Comparison of ENCODE assay signal across 9 mouse cellular contexts in genomic region chr17:48362966-48363365, GRCm38 (mm10). TPM values are rescaled to one million over a fixed set of nuclear protein-coding genes. Genes with fewer than 3 reads are reported as not detected.
DNase-seq lines count a peak whose midpoint lies in the region; ATAC-seq lines count a peak whose summit lies in the region.
"Had no signal": no experiment of that assay in that cellular context is flagged by ENCODE, and none has a peak within 500 bp of the region (broad histone marks: within the 10 kb centered on the region; RNA-seq: fewer than 3 reads in every experiment).

No protein-coding gene starts in this region.

- no peaks in the 10 kb centered on the region for H3K27me3 ChIP-seq in hindbrain, embryonic 14.5 days (ENCODE audit: control insufficient read depth, insufficient read depth, low read length)
- H3K27me3 ChIP-seq in hindbrain, embryonic 11.5 days (ENCODE audit: control insufficient read depth, insufficient read depth, low read length), result no peaks in the 10 kb centered on the region
- H3K27me3 ChIP-seq in heart, embryonic 14.5 days (ENCODE audit: control insufficient read depth, insufficient read depth, low read length), result no peaks in the 10 kb centered on the region
- no peaks in the 10 kb centered on the region for H3K27me3 ChIP-seq in midbrain, embryonic 13.5 days
- H3K27me3 ChIP-seq: embryonic facial prominence, embryonic 13.5 days had no signal

- DNase-seq in hindbrain, embryonic 14.5 days (ENCODE audit: low spot score), result peak; percentile 50
- DNase-seq in hindbrain, embryonic 11.5 days (ENCODE audit: low spot score), result no peak
- DNase-seq in right cerebral cortex, adult 18-20 months, result peak; percentile 49
- no peak for DNase-seq in right cerebral cortex, postnatal 36 days (ENCODE audit: low spot score in 2 of 2)
- peak; percentile 73 for DNase-seq in right cerebral cortex, postnatal 4 days
- DNase-seq in spleen, adult 12 weeks (ENCODE audit: low spot score), result no peak

- no peaks in the 10 kb centered on the region; the same call in 1 of the 2 replicates for H3K4me1 ChIP-seq in hindbrain, embryonic 14.5 days (replicated peaks; ENCODE audit: control insufficient read depth, insufficient read depth, low read length)
- no peaks in the 10 kb centered on the region for H3K4me1 ChIP-seq in hindbrain, embryonic 11.5 days (replicated peaks; ENCODE audit: control insufficient read depth, insufficient read depth, low read length)
- peaks cover 24 to 32% of the 10 kb centered on the region in 2 experiments for H3K4me1 ChIP-seq in heart, embryonic 14.5 days (ENCODE audit: control insufficient read depth in 2 of 2, insufficient read depth in 2 of 2, low read length in 2 of 2)
- H3K4me1 ChIP-seq in midbrain, embryonic 13.5 days (replicated peaks), result no peaks in the 10 kb centered on the region
- H3K4me1 ChIP-seq: embryonic facial prominence, embryonic 13.5 days had no signal

- 90% methylated on average over 8 of the region's 8 CpGs for WGBS in hindbrain, embryonic 14.5 days
- 95% methylated on average over 8 of the region's 8 CpGs for WGBS in hindbrain, embryonic 11.5 days
- WGBS in heart, embryonic 14.5 days, result 59% methylated on average over 8 of the region's 8 CpGs
- WGBS in midbrain, embryonic 13.5 days, result 88% methylated on average over 8 of the region's 8 CpGs

- H3K9ac ChIP-seq in hindbrain, embryonic 14.5 days, result no peak overlapping the region
- H3K9ac ChIP-seq in hindbrain, embryonic 11.5 days (ENCODE audit: low read depth, low read length), result no peak overlapping the region
- no peak overlapping the region for H3K9ac ChIP-seq in heart, embryonic 14.5 days (ENCODE audit: low read length)
- H3K9ac ChIP-seq in midbrain, embryonic 13.5 days (replicated peaks), result no peak overlapping the region
- H3K9ac ChIP-seq: embryonic facial prominence, embryonic 13.5 days had no signal

- no peak for ATAC-seq in hindbrain, embryonic 14.5 days (ENCODE audit: low FRiP score)
- ATAC-seq in hindbrain, embryonic 11.5 days (ENCODE audit: low FRiP score), result no peak
- ATAC-seq in heart, embryonic 14.5 days (ENCODE audit: insufficient number of reproducible peaks, insufficient read depth, low FRiP score, low read depth), result no peak
- ATAC-seq in midbrain, embryonic 13.5 days, result no peak

- no peak overlapping the region for H3K4me3 ChIP-seq in hindbrain, embryonic 14.5 days (replicated peaks; ENCODE audit: low read length)
- no peak overlapping the region for H3K4me3 ChIP-seq in hindbrain, embryonic 11.5 days (ENCODE audit: low read depth, low read length)
- H3K4me3 ChIP-seq in heart, embryonic 14.5 days (ENCODE audit: control insufficient read depth in 1 of 2, insufficient read depth in 1 of 2, low read depth in 1 of 2, low read length in 2 of 2), result no peak overlapping the region
- no peak overlapping the region for H3K4me3 ChIP-seq in midbrain, embryonic 13.5 days (replicated peaks)
- H3K4me3 ChIP-seq: embryonic facial prominence, embryonic 13.5 days had no signal

- no peaks in the 10 kb centered on the region for H3K9me3 ChIP-seq in hindbrain, embryonic 14.5 days (ENCODE audit: control insufficient read depth, low read length)
- H3K9me3 ChIP-seq in hindbrain, embryonic 11.5 days (ENCODE audit: control insufficient read depth, low read length), result no peaks in the 10 kb centered on the region
- H3K9me3 ChIP-seq in heart, embryonic 14.5 days (ENCODE audit: control insufficient read depth, low read length), result no peaks in the 10 kb centered on the region
- H3K9me3 ChIP-seq in midbrain, embryonic 13.5 days, result no peaks in the 10 kb centered on the region
- H3K9me3 ChIP-seq: embryonic facial prominence, embryonic 13.5 days had no signal

- H3K27ac ChIP-seq in hindbrain, embryonic 14.5 days, result no peak overlapping the region
- H3K27ac ChIP-seq in hindbrain, embryonic 11.5 days (ENCODE audit: low read depth, low read length), result no peak overlapping the region
- H3K27ac ChIP-seq in heart, embryonic 14.5 days (replicated peaks in 1 of 2; ENCODE audit: control insufficient read depth in 1 of 2, insufficient read depth in 1 of 2, low read depth in 2 of 2, low read length in 2 of 2), result peak overlapping the region; percentile 68 to 78
- H3K27ac ChIP-seq in midbrain, embryonic 13.5 days, result no peak overlapping the region
- H3K27ac ChIP-seq: embryonic facial prominence, embryonic 13.5 days had no signal

- H3K36me3 ChIP-seq in hindbrain, embryonic 14.5 days (replicated peaks; ENCODE audit: control insufficient read depth, insufficient read depth), result no peaks in the 10 kb centered on the region
- H3K36me3 ChIP-seq in hindbrain, embryonic 11.5 days (ENCODE audit: control insufficient read depth, insufficient read depth, low read length), result no peaks in the 10 kb centered on the region
- H3K36me3 ChIP-seq in heart, embryonic 14.5 days (ENCODE audit: control insufficient read depth, insufficient read depth, low read length), result no peaks in the 10 kb centered on the region
- no peaks in the 10 kb centered on the region for H3K36me3 ChIP-seq in midbrain, embryonic 13.5 days
- H3K36me3 ChIP-seq: embryonic facial prominence, embryonic 13.5 days had no signal

- H3K4me2 ChIP-seq in hindbrain, embryonic 14.5 days (replicated peaks), result no peak overlapping the region
- H3K4me2 ChIP-seq in hindbrain, embryonic 11.5 days (replicated peaks; ENCODE audit: low read depth, low read length), result no peak overlapping the region
- peak overlapping the region; percentile 44 for H3K4me2 ChIP-seq in heart, embryonic 14.5 days (ENCODE audit: low read length)
- no peak overlapping the region for H3K4me2 ChIP-seq in midbrain, embryonic 13.5 days (replicated peaks)
- H3K4me2 ChIP-seq: embryonic facial prominence, embryonic 13.5 days had no signal

RNA-seq across cellular contexts. Expression of gene Treml1, which starts 3.2 kb away (rescaled TPM):
- polyA plus RNA-seq in hindbrain, embryonic 14.5 days (2014; fragmentation: Nextera tagmentation; extraction: Ambion mirVana), result 0.37 and 0.60 TPM in 2 replicates
- polyA plus RNA-seq in hindbrain, embryonic 11.5 days (2014; fragmentation: Nextera tagmentation; extraction: Ambion mirVana), result 2.2 and 3.1 TPM in 2 replicates
- polyA plus RNA-seq in heart, embryonic 14.5 days (2014; fragmentation: Nextera tagmentation; extraction: Ambion mirVana), result 1.0 and 2.4 TPM in 2 replicates
- polyA plus RNA-seq in midbrain, embryonic 13.5 days (2015; fragmentation: Nextera tagmentation; extraction: Ambion mirVana), result 0.59 and 0.80 TPM in 2 replicates

RNA-seq across cellular contexts. Expression of gene Trem2, which starts 16.8 kb away (rescaled TPM):
- 4.0 and 4.8 TPM in 2 replicates for polyA plus RNA-seq in hindbrain, embryonic 14.5 days (2014; fragmentation: Nextera tagmentation; extraction: Ambion mirVana)
- 3.0 and 3.6 TPM in 2 replicates for polyA plus RNA-seq in hindbrain, embryonic 11.5 days (2014; fragmentation: Nextera tagmentation; extraction: Ambion mirVana)
- polyA plus RNA-seq in heart, embryonic 14.5 days (2014; fragmentation: Nextera tagmentation; extraction: Ambion mirVana), result 3.4 and 4.8 TPM in 2 replicates
- polyA plus RNA-seq in midbrain, embryonic 13.5 days (2015; fragmentation: Nextera tagmentation; extraction: Ambion mirVana), result 2.8 and 3.1 TPM in 2 replicates

RNA-seq across cellular contexts. Expression of gene Nfya, which starts 46.7 kb away (rescaled TPM):
- polyA plus RNA-seq in hindbrain, embryonic 14.5 days (2014; fragmentation: Nextera tagmentation; extraction: Ambion mirVana), result 16.4 and 16.5 TPM in 2 replicates
- polyA plus RNA-seq in hindbrain, embryonic 11.5 days (2014; fragmentation: Nextera tagmentation; extraction: Ambion mirVana), result 19.9 and 26.9 TPM in 2 replicates
- 13.5 and 16.2 TPM in 2 replicates for polyA plus RNA-seq in heart, embryonic 14.5 days (2014; fragmentation: Nextera tagmentation; extraction: Ambion mirVana)
- 14.2 and 15.9 TPM in 2 replicates for polyA plus RNA-seq in midbrain, embryonic 13.5 days (2015; fragmentation: Nextera tagmentation; extraction: Ambion mirVana)

RNA-seq across cellular contexts. Expression of gene Oard1, which starts 46.8 kb away (rescaled TPM):
- polyA plus RNA-seq in hindbrain, embryonic 14.5 days (2014; fragmentation: Nextera tagmentation; extraction: Ambion mirVana), result 36.2 and 36.3 TPM in 2 replicates
- 75.0 and 79.0 TPM in 2 replicates for polyA plus RNA-seq in hindbrain, embryonic 11.5 days (2014; fragmentation: Nextera tagmentation; extraction: Ambion mirVana)
- polyA plus RNA-seq in heart, embryonic 14.5 days (2014; fragmentation: Nextera tagmentation; extraction: Ambion mirVana), result 42.6 and 46.4 TPM in 2 replicates
- 65.6 and 67.0 TPM in 2 replicates for polyA plus RNA-seq in midbrain, embryonic 13.5 days (2015; fragmentation: Nextera tagmentation; extraction: Ambion mirVana)

RNA-seq across cellular contexts. Expression of gene B430306N03Rik, which starts 47.0 kb away (rescaled TPM):
- 0.05 and 0.18 TPM in 2 replicates for polyA plus RNA-seq in hindbrain, embryonic 14.5 days (2014; fragmentation: Nextera tagmentation; extraction: Ambion mirVana)
- polyA plus RNA-seq in hindbrain, embryonic 11.5 days (2014; fragmentation: Nextera tagmentation; extraction: Ambion mirVana), result 0.04 TPM in 1 of 2 replicates, not detected in the other
- 0.09 and 0.30 TPM in 2 replicates for polyA plus RNA-seq in heart, embryonic 14.5 days (2014; fragmentation: Nextera tagmentation; extraction: Ambion mirVana)
- polyA plus RNA-seq in midbrain, embryonic 13.5 days (2015; fragmentation: Nextera tagmentation; extraction: Ambion mirVana), result 0.13 TPM in 1 of 2 replicates, not detected in the other
- polyA plus RNA-seq: embryonic facial prominence, embryonic 13.5 days had no signal

Comparison
In these comparisons a context has a peak if more than half of its experiments do, and no peak if none do; other contexts are left out.
1. DNase-seq: peak in hindbrain, embryonic 14.5 days (single experiment), right cerebral cortex, adult 18-20 months (single experiment) and right cerebral cortex, postnatal 4 days (single experiment); none in hindbrain, embryonic 11.5 days (single experiment), right cerebral cortex, postnatal 36 days (0 of 2) and spleen, adult 12 weeks (single experiment).
2. H3K27ac ChIP-seq: peak in heart, embryonic 14.5 days (2 of 2); none in hindbrain, embryonic 14.5 days (single experiment), hindbrain, embryonic 11.5 days (single experiment) and midbrain, embryonic 13.5 days (single experiment).